Mouse (Mus musculus) embryonic facial prominence, embryonic 12.5 days (tissue): Measurements from ENCODE around the gene Ntsr1. TPM values are rescaled to one million over a fixed set of nuclear protein-coding genes. Genes with fewer than 3 reads are reported as not detected.

Source experiments
- ATAC-seq: fragments of 200-750 bp; cut with Nextera tagmentation; 2 replicates; pipeline ENCODE4 v1.8.0; 2017; ENCODE audit not compliant: insufficient number of reproducible peaks, insufficient read depth, low FRiP score, low TSS enrichment
- H3K27ac ChIP-seq: fragments of 300-500 bp; sonication (generic); 2 replicates; pipeline ENCODE4 v1.5.1; 2016; ENCODE audit warnings: mild to moderate bottlenecking
- H3K27me3 ChIP-seq: fragments of 300-500 bp; sonication (generic); 2 replicates; pipeline ENCODE4 v1.6.1; 2016; ENCODE audit warnings: mild to moderate bottlenecking, moderate library complexity
- H3K36me3 ChIP-seq: fragments of 300-500 bp; sonication (generic); 2 replicates; pipeline ENCODE4 v1.6.1; 2016; ENCODE audit warnings: mild to moderate bottlenecking
- H3K4me1 ChIP-seq: fragments of 300-500 bp; sonication (generic); 2 replicates; pipeline ENCODE4 v1.6.1; 2016
- H3K4me2 ChIP-seq: fragments of 300-500 bp; sonication (generic); replicated peaks from 2 replicates; pipeline ENCODE4 v1.6.1; 2016; ENCODE audit warnings: mild to moderate bottlenecking, moderate library complexity
- H3K4me3 ChIP-seq: fragments of 300-500 bp; sonication (generic); 2 replicates; pipeline ENCODE4 v1.5.1; 2016; ENCODE audit warnings: mild to moderate bottlenecking
- H3K9ac ChIP-seq: fragments of 300-500 bp; sonication (generic); 2 replicates; pipeline ENCODE4 v1.6.1; 2016; ENCODE audit warnings: mild to moderate bottlenecking, moderate library complexity
- H3K9me3 ChIP-seq: fragments of 300-500 bp; sonication (generic); 2 replicates; pipeline ENCODE4 v1.6.1; 2016; ENCODE audit warnings: mild to moderate bottlenecking, moderate library complexity
- WGBS: fragments of 180-500 bp; shearing (Covaris S2); methylation state at CpG from one replicate; pipeline ENCODE4 v1.1.7; 2016; 5-methylcytosine and 5-hydroxymethylcytosine counted together
- polyA plus RNA-seq: library from polyadenylated mRNA; unstranded; fragments of >200 nt; fragmentation: Nextera tagmentation; extraction: Ambion mirVana; gene quantifications from 2 replicates; pipeline ENCODE4 v1.2.1, GENCODE M21; 2016

Ntsr1 gene
- polyA plus RNA-seq, 1 experiment from 2014 or later, result 0.55 TPM

DNA sequence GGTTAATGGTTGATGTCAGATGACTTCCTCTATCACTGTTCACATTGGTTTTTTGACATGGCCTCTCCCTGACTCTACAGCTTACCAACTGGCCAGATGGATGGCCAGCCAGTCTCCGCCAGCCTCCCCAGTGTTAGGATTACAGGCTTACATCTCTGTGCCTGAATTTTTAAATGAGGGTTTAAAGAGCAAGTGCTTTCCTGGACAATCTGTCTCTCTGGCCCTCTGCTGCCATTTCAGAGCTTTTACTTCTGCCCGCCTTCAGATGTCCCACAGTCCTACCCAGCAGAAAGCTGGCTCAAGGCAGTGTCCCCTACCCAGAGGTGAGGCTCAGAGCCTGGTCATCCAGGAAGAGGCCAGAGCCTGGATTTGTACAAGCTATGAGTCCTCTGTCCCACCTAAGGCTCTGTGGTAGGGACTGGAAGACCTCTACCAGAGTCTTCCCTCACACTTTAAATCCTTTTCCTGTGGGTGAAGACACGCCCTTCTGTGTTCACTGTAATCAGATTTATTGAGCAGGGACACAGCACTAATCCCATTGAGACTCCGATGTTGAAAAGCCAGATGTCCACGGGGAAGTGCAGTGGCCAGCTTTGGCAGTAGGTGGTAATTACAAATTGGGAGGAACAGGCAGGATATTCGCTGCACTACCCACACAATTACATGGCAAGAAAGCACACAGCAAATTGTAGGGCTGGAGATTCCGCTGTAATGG lies 32.1 kb downstream of the Ntsr1 start:
- no peak overlapping the region for H3K4me3 ChIP-seq
- H3K36me3 ChIP-seq, result no peaks in the 10 kb centered on the region
- H3K9ac ChIP-seq, result no peak overlapping the region
- H3K4me2 ChIP-seq, result no peak overlapping the region
- 73% methylated on average over 7 of the region's 7 CpGs for WGBS
- peaks cover 19% of the 10 kb centered on the region for H3K27me3 ChIP-seq
- H3K4me1 ChIP-seq, result no peaks in the 10 kb centered on the region
- H3K27ac ChIP-seq, result no peak overlapping the region
- no peak for ATAC-seq
- no peaks in the 10 kb centered on the region for H3K9me3 ChIP-seq

DNA sequence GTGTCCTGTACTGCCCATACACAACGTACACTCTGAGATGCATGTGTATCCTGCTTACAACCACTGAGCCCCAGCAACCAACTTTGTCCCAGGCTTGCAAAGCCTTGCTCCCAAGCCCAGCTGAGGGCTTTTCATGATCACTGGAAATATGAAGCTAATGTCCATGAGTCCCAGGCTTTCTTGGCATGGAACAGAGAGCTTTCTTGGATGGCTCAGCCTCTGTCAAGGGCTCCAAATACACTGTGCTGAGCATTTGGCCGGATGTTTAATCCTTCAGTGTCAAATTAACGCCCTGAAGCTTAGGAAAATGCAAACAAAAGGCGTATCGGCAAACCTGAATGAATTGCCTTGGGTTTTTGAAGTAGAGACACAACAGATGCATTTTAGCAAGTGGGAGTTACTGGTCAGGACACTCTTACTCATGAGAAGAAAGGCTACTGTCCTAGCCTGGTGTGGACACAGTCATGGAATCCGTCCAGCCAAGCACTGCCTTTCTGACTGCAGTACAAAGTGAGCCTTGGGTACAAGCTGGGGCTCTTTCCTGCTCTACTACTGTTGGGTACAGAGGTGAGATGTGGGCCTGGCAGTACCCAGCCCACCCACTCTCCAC lies 32.7 kb downstream of the Ntsr1 start:
- Histone ChIP-seq H3K4me3 (no peak overlapping the region), H3K9me3 (no peaks in the 10 kb centered on the region), H3K27me3 (peaks cover 13% of the 10 kb centered on the region), H3K9ac (no peak overlapping the region), H3K4me2 (no peak overlapping the region), H3K4me1 (no peaks in the 10 kb centered on the region), H3K36me3 (no peaks in the 10 kb centered on the region), H3K27ac (no peak overlapping the region)
- ATAC-seq, result no peak
- 52% methylated on average over 6 of the region's 6 CpGs for WGBS

DNA sequence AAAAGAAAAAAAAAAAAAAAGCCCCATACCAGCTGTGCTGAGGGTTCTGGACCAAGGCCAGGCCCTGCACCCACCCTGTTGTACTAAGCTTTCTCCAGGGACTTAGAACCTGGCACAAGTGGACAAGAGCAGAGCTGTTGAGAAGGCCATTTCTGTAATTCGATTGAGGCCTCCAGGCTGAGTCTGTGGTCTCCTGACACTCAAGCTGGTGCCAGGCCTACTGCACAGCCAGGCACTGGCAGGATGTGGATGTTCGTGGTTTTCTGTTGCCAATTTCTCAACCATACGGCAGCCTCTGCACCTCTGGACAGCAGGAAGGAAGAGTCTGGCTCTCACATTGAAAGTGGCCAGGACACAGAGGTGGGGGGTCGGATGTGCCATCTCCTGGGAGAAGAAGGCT lies 33.5 kb downstream of the Ntsr1 start:
- H3K9ac ChIP-seq, result no peak overlapping the region
- no peak overlapping the region for H3K4me2 ChIP-seq
- H3K36me3 ChIP-seq, result no peaks in the 10 kb centered on the region
- H3K4me3 ChIP-seq, result no peak overlapping the region
- H3K27ac ChIP-seq, result no peak overlapping the region
- no peak for ATAC-seq
- no peaks in the 10 kb centered on the region for H3K9me3 ChIP-seq
- H3K4me1 ChIP-seq, result no peaks in the 10 kb centered on the region
- 71% methylated on average over 4 of the region's 4 CpGs for WGBS
- H3K27me3 ChIP-seq, result peaks cover 7% of the 10 kb centered on the region

DNA sequence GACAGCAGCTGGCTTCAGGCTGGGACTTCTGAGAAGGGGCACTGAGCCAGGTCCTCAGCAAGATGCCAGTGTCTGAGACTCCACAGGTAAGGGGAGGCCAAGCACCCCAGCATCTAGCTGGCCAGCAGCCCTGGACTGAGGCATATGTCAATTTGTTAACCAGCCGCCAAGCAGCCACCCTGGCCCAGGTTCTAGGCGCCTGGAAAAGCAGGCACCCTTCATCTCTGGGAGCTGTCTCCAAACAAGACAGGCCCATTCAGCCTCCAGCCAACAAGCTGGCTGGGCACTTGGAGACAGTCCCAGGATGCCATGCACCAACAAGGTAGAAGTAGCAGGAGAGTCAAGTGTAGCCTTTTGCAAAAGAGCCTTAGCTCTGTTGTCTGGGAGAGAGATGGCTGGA lies 43.9 kb downstream of the Ntsr1 start:
- no peak overlapping the region for H3K4me3 ChIP-seq
- H3K36me3 ChIP-seq, result no peaks in the 10 kb centered on the region
- no peak overlapping the region for H3K27ac ChIP-seq
- no peaks in the 10 kb centered on the region for H3K9me3 ChIP-seq
- ATAC-seq, result no peak
- H3K9ac ChIP-seq, result no peak overlapping the region
- no peak overlapping the region for H3K4me2 ChIP-seq
- WGBS, result 83% methylated on average over 2 of the region's 2 CpGs
- H3K4me1 ChIP-seq, result peaks cover 8% of the 10 kb centered on the region
- no peaks in the 10 kb centered on the region for H3K27me3 ChIP-seq

DNA sequence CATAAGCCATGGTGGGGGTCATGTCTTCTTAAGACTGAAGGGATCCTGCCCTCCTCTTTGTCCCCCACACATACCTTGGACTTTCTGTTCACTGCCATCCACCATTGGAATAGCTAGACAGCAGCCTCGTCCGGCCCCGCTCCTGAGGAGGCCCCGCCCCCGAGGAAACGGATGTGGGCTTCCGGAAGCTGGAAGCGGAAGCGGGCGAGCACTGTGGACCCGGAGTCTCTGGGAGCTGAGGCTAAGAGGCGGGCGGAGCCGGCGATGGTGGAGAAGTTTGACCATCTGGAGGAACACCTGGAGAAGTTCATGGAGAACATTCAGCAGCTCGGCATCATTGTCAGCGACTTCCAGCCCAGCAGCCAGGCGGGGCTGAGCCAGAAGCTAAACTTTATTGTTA lies 45.3 kb downstream of the Ntsr1 start:
- no peaks in the 10 kb centered on the region for H3K27me3 ChIP-seq
- H3K4me2 ChIP-seq, result no peak overlapping the region
- no peaks in the 10 kb centered on the region for H3K36me3 ChIP-seq
- WGBS, result 86% methylated on average over 18 of the region's 18 CpGs
- peaks cover 8% of the 10 kb centered on the region for H3K4me1 ChIP-seq
- no peak for ATAC-seq
- H3K27ac ChIP-seq, result no peak overlapping the region
- H3K9ac ChIP-seq, result no peak overlapping the region
- no peak overlapping the region for H3K4me3 ChIP-seq
- no peaks in the 10 kb centered on the region for H3K9me3 ChIP-seq

DNA sequence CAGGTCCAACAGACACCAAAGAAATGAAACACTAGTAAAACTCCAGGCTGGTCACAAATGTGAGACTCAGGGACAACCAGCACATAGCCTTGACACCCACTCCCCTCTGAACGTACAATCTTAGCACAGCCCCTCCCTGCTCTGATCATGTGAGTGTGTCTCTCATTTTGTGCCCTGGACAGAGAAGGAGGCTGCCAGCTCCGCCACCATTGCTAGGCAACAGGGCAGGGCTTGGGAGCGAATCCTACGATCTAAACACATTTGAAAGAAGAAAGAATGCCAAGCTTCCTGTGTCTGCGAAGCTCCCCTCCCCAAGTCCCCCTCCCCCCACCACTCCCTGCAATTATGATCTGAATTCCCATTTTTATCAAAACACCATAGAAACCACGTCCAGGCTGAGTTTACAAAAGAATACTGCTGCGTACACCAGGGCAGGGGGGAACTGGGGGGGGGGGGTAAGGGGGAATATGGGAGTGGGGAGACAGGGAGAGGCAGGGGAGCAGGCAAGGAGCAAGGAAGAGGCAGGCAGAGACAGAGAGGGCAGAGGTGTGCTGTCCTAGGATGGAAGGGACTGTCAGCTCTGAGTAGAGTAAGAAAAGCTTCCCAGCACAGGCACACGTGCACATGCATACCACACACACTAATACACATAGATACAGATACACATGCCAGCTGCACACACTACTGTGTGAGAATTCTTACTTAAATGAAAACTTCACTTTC lies 47.8 kb downstream of the Ntsr1 start:
- ATAC-seq, result 0 out of 2 replicates have a peak, but pooled peaks have one; percentile 50
- Histone ChIP-seq H3K27ac (no peak overlapping the region), H3K36me3 (no peaks in the 10 kb centered on the region), H3K4me1 (peaks cover 8% of the 10 kb centered on the region), H3K27me3 (no peaks in the 10 kb centered on the region), H3K9ac (no peak overlapping the region), H3K4me3 (no peak overlapping the region), H3K9me3 (no peaks in the 10 kb centered on the region), H3K4me2 (peak overlapping the region; percentile 19; the same call in 1 of the 2 replicates)
- 20% methylated on average over 8 of the region's 8 CpGs for WGBS

DNA sequence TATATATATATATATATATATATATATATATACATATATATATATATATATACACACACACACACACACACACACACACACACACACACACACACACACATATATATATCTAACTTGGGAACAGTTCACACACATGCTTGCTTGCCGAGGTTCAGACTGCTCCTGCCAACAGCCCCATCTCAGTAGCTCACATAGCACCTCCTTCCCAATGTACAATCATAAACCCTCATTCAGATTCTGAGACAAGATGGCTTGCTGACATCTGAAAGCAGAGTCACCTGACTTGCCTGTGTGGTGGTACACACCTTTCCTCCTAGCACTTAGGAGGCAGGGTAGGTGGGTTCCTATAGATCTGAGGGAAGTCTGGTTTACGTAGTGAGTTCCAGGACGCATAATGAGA lies 52.6 kb downstream of the Ntsr1 start:
- Histone ChIP-seq H3K36me3 (no peaks in the 10 kb centered on the region), H3K27me3 (no peaks in the 10 kb centered on the region), H3K27ac (no peak overlapping the region), H3K9me3 (no peaks in the 10 kb centered on the region), H3K4me1 (peaks cover 6% of the 10 kb centered on the region), H3K4me3 (no peak overlapping the region), H3K9ac (no peak overlapping the region), H3K4me2 (no peak overlapping the region)
- WGBS, result 67% methylated on average over 3 of the region's 3 CpGs
- no peak for ATAC-seq

DNA sequence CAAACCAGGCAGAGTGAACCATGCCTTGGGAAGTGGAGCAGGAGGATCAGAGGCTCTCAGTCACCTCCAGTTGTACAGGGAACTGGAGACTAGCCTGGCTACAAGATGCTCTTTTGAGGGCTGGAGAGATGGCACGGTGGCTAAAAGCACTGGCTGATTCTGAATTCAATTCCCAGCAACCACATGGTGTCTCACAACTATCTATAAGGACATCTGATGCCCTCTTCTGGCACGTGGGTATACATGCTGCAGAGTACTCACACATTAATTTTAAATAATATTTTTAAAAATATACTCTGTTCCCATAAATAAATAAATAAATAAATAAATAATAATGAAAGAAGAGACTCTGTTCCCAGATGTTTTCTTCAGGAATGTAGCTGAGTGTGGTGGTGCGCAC lies 55.4 kb downstream of the Ntsr1 start:
- Histone ChIP-seq H3K4me3 (no peak overlapping the region), H3K9me3 (no peaks in the 10 kb centered on the region), H3K4me2 (no peak overlapping the region), H3K36me3 (no peaks in the 10 kb centered on the region), H3K27me3 (no peaks in the 10 kb centered on the region), H3K4me1 (no peaks in the 10 kb centered on the region), H3K27ac (no peak overlapping the region), H3K9ac (no peak overlapping the region)
- WGBS, result 47% methylated on average over 3 of the region's 3 CpGs
- no peak for ATAC-seq

DNA sequence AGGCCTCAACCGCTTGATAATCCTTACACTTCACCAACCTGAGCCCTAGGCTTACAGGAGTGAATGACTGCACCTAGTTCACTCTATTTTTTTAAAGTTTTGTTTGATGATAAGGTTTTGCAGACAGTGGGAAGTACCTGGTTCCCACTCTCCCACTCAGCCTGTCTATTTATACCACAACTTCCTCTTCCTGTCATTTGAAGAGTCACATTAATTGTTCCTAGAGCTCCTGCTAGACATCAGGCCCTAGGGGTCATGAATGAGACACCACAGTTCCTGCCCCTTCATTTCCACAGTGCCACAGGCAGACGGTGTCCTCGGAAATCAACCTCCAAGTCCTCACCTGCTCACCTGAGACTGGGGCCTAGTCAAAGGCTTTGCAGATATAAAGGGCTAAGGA lies 56.7 kb downstream of the Ntsr1 start:
- H3K4me2 ChIP-seq, result no peak overlapping the region
- no peak for ATAC-seq
- 64% methylated on average over 3 of the region's 3 CpGs for WGBS

DNA sequence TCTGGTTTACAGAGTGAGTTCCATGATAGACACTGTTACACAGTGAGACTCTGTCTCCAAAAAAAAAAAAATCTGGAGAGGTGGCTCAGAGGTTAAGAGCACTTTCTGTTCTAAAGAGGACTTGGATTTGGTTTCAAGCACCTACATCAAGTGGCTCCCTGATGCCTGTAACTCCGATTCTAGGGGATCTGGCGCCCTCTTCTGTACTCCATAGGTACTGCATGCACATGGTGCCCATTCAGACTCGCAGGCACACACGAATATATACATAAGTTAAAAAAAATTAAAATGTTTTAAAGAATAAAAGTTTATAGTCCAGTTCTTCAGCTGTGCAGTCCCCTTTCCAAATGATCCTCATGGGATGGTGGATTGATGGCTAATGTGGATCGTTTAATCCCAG lies 60.5 kb downstream of the Ntsr1 start:
- H3K27me3 ChIP-seq, result 0 out of 2 replicates have a peak, but pooled peaks cover 7% of the 10 kb centered on the region
- no peak overlapping the region for H3K9ac ChIP-seq
- ATAC-seq, result no peak
- no peaks in the 10 kb centered on the region for H3K36me3 ChIP-seq
- H3K4me2 ChIP-seq, result no peak overlapping the region
- no peaks in the 10 kb centered on the region for H3K4me1 ChIP-seq
- H3K4me3 ChIP-seq, result no peak overlapping the region
- 52% methylated on average over 5 of the region's 5 CpGs for WGBS
- no peaks in the 10 kb centered on the region for H3K9me3 ChIP-seq
- H3K27ac ChIP-seq, result no peak overlapping the region

More for the DNA sequence above, 56.7 kb downstream of the Ntsr1 start:
- no peaks in the 10 kb centered on the region for H3K9me3 ChIP-seq
- H3K27ac ChIP-seq, result no peak overlapping the region
- no peak overlapping the region for H3K9ac ChIP-seq
- H3K4me1 ChIP-seq, result no peaks in the 10 kb centered on the region
- H3K4me3 ChIP-seq, result no peak overlapping the region
- H3K27me3 ChIP-seq, result no peaks in the 10 kb centered on the region
- no peaks in the 10 kb centered on the region for H3K36me3 ChIP-seq

DNA sequence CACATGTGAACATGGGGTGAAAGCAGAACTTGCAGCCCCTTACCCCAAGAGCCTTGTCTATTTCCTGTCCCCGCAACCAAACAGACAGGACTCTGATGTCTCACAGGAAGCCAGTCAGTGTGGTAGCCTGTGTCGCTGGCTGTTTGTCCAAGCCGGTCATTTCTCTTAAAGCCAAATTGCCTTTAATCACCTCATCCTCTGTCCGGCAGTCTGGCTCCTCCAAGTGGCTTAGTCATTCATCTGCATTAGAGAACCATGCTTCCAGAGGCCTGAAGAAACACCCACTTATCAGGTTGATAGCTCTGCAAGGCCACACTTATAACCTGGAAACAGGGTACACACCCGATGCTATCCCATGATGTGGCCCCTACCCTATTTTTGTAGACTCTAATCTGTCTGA lies 62.4 kb downstream of the Ntsr1 start:
- Histone ChIP-seq H3K27ac (no peak overlapping the region), H3K36me3 (no peaks in the 10 kb centered on the region), H3K9ac (no peak overlapping the region), H3K4me2 (no peak overlapping the region), H3K9me3 (no peaks in the 10 kb centered on the region), H3K4me3 (no peak overlapping the region), H3K27me3 (0 out of 2 replicates have a peak, but pooled peaks cover 7% of the 10 kb centered on the region), H3K4me1 (no peaks in the 10 kb centered on the region)
- 58% methylated on average over 5 of the region's 5 CpGs for WGBS
- no peak for ATAC-seq

DNA sequence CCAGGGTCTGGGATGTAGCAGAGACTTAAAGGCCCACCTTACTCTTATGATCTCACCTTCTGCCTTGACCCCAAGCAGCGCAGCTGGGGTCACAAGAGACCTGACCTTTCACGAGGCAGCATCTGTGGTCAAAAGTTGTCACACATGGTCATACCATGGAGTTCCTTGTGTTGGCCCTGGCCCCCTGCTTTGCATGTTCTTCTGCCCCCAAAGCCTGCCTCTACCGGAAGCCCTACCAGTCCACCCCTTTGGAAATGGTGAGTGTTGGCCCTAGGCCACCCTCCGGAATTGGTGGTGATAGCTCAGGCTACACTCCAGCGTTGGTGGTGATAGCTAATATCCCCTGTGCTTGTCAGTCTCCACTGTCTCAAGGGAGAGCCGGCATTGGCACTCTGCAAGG lies 63.5 kb downstream of the Ntsr1 start:
- H3K27ac ChIP-seq, result no peak overlapping the region
- no peak overlapping the region for H3K4me3 ChIP-seq
- H3K36me3 ChIP-seq, result no peaks in the 10 kb centered on the region
- no peaks in the 10 kb centered on the region for H3K9me3 ChIP-seq
- H3K4me2 ChIP-seq, result no peak overlapping the region
- H3K4me1 ChIP-seq, result no peaks in the 10 kb centered on the region
- H3K27me3 ChIP-seq, result 0 out of 2 replicates have a peak, but pooled peaks cover 7% of the 10 kb centered on the region
- WGBS, result 51% methylated on average over 6 of the region's 6 CpGs
- ATAC-seq, result no peak
- no peak overlapping the region for H3K9ac ChIP-seq
